Comparison of ENCODE assay signal across 12 mouse cellular contexts in genomic region chr8:26690178-26690735, GRCm38 (mm10).
DNase-seq lines count a peak whose midpoint lies in the region; ATAC-seq and TF ChIP-seq lines count a peak whose summit lies in the region.
"Had no signal": no experiment of that assay in that cellular context is flagged by ENCODE, and none has a peak within 500 bp of the region (broad histone marks: within the 10 kb centered on the region; RNA-seq: fewer than 3 reads in every experiment).

No protein-coding gene starts in this region.

- no peak for ATAC-seq in cerebellum, adult (ENCODE audit: insufficient number of reproducible peaks, low FRiP score, low TSS enrichment)
- ATAC-seq in intestine, embryonic 15.5 days: peak; percentile 52; the same call in 1 of the 2 replicates
- no peak for ATAC-seq in intestine, postnatal 0 days
- ATAC-seq in common myeloid progenitor, adult 5-6 weeks (replicated peaks; ENCODE audit: low read depth, poor library complexity, severe bottlenecking): peak; percentile 33; the same call in 1 of the 2 replicates
- no peak for ATAC-seq in monocyte, adult 5-6 weeks (replicated peaks; ENCODE audit: insufficient number of reproducible peaks, low FRiP score, low TSS enrichment, poor library complexity, severe bottlenecking)

- H3K9ac ChIP-seq in intestine, embryonic 15.5 days: no peak overlapping the region
- no peak overlapping the region for H3K9ac ChIP-seq in intestine, postnatal 0 days (ENCODE audit: low read depth, low read length)

- peak; percentile 29 to 30 for DNase-seq in cerebellum, postnatal 25 days
- peak; percentile 9 for DNase-seq in ovary, postnatal 36 days (ENCODE audit: low spot score)
- no peak for DNase-seq in layer of hippocampus, postnatal 14 days (ENCODE audit: low spot score in 2 of 2)
- DNase-seq: embryo, embryonic 11 days; kidney, postnatal 14 days; spleen, adult 18-20 months; thymus, postnatal 4 days had no signal

- H3K27me3 ChIP-seq in intestine, embryonic 15.5 days (replicated peaks): no peaks in the 10 kb centered on the region
- H3K27me3 ChIP-seq in intestine, postnatal 0 days (replicated peaks; ENCODE audit: control insufficient read depth, insufficient read depth, low read length): no peaks in the 10 kb centered on the region

- no peak overlapping the region for H3K4me2 ChIP-seq in intestine, embryonic 15.5 days (replicated peaks)
- H3K4me2 ChIP-seq in intestine, postnatal 0 days (replicated peaks; ENCODE audit: low read depth): no peak overlapping the region

- 38% methylated on average over 6 of the region's 6 CpGs for WGBS in intestine, embryonic 15.5 days
- WGBS in intestine, postnatal 0 days: 39% methylated on average over 6 of the region's 6 CpGs

- no peak for TF ChIP-seq CTCF in intestine, postnatal 0 days (IDR thresholded peaks at IDR 0.05; ENCODE audit: low read depth)

- no peak overlapping the region for H3K27ac ChIP-seq in intestine, embryonic 15.5 days
- H3K27ac ChIP-seq in intestine, postnatal 0 days (ENCODE audit: low read depth, low read length): no peak overlapping the region

- H3K36me3 ChIP-seq in intestine, embryonic 15.5 days: no peaks in the 10 kb centered on the region
- no peaks in the 10 kb centered on the region for H3K36me3 ChIP-seq in intestine, postnatal 0 days (ENCODE audit: control insufficient read depth, insufficient read depth)

- H3K9me3 ChIP-seq in intestine, embryonic 15.5 days: no peaks in the 10 kb centered on the region
- H3K9me3 ChIP-seq in intestine, postnatal 0 days (ENCODE audit: control insufficient read depth): no peaks in the 10 kb centered on the region

- no peak overlapping the region for H3K4me3 ChIP-seq in intestine, embryonic 15.5 days (replicated peaks)
- no peak overlapping the region for H3K4me3 ChIP-seq in intestine, postnatal 0 days (ENCODE audit: low read depth, low read length)

- peaks cover 4% of the 10 kb centered on the region; the same call in 1 of the 2 replicates for H3K4me1 ChIP-seq in intestine, embryonic 15.5 days (replicated peaks)
- H3K4me1 ChIP-seq in intestine, postnatal 0 days (replicated peaks; ENCODE audit: control insufficient read depth, insufficient read depth, low read length): no peaks in the 10 kb centered on the region

Comparison
In these comparisons a context has a peak if more than half of its experiments do, and no peak if none do; other contexts are left out.
1. ATAC-seq: peak in intestine, embryonic 15.5 days (single experiment) and common myeloid progenitor, adult 5-6 weeks (single experiment); none in cerebellum, adult (single experiment), intestine, postnatal 0 days (single experiment) and monocyte, adult 5-6 weeks (single experiment).
2. DNase-seq: peak in cerebellum, postnatal 25 days (2 of 2) and ovary, postnatal 36 days (single experiment); none in layer of hippocampus, postnatal 14 days (0 of 2).